Mouse (Mus musculus): ENCODE measurements around the gene Blnk.

Gene Blnk

DNA sequence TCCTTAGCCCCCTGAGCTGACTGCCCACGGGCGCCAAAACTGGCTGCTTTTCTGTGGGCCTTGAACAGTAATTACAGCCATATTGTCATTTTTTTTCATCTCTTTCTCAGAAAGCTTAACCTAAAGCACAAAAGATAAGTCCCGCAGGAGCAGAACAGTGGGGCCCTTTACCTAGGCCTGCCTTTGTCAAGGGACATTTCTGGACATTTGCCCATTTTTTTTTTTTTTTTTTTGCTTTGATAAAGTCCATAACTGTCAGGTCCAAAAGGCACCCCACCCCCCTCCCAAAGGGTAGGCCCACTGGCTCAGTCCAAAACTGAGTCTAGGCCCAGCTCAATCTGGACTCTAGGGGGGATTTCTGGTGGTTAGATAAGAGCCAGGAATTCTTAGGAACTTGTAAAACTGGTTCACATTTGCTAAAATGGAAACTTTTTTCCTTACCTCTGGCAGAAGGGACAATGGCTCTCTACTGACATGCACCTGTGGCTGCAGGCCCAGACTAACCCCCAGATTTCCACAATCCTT is 29.9 kb downstream of the Blnk start:
- no peak for DNase-seq (ENCODE audit: low spot score)

DNA sequence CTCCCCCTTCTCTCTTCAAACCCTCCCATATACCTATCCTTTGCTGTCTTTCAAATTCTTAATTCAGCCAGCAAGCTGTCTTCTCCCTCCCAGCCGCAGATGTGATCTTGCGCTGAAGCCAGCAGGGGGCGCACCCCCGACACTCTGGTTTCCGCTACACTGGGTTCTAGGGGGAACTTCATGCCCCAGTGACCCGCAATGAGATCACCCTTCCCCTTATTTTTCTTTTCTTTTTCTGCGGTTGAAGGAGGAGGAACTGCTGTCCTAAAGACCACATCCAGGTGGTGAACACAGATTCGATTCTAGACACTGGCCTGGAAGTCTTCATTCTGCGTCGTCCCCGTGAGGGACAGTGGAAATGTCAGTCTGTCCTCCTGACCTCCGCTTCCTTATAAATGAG is 31.3 kb downstream of the Blnk start:
- DNase-seq (ENCODE audit: low spot score) = peak; percentile 62

DNA sequence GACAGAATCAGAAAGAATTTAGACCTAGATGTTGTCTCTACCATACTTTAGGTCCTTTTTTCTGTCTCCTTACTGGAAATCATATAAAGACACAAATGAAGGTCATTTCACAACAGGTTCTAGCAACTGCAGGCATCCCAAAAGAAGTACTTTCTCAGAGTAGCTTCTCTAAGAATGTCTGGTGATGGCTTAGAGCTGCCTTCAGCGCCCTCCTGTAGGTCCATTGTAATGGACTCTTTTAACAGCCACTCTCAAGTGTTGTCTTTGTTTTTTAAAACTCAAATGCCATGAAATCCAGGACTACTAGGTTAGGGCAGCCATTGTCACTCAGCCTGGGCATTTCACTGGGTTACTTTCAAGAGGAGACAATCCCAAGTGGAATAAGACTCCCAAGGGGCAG is 35.4 kb downstream of the Blnk start:
- DNase-seq (ENCODE audit: low spot score) = no peak

DNA sequence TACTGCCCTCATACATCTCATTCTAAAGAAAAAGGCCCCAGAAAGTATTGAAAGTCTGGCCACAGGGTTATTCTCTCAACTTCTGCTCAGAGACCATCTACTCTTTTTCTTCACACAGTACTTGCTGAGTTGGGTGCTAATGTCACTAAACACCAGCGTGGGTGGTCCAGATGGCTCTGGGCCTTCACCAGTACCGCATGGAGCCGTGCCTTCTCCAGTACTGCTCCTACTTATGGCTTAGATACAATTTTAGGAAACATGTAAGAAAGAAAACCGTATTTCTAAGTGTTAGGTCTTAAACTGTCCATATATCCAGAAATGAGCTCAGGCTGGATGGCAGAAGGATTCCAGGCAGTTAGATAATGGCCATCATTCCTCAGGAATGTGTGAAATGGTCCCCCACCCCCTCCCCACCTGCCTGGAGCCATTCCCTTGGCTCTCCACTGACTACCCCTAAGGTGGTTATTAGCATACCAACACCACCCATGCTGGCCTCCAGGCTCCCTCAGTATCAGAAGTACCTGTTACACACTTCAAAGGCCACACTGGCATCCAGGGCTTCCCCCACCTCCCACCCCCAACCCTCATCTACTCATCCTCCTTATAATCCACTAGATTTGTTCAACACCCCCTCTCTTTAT is 47.3 kb downstream of the Blnk start:
- DNase-seq (ENCODE audit: low spot score) = no peak

DNA sequence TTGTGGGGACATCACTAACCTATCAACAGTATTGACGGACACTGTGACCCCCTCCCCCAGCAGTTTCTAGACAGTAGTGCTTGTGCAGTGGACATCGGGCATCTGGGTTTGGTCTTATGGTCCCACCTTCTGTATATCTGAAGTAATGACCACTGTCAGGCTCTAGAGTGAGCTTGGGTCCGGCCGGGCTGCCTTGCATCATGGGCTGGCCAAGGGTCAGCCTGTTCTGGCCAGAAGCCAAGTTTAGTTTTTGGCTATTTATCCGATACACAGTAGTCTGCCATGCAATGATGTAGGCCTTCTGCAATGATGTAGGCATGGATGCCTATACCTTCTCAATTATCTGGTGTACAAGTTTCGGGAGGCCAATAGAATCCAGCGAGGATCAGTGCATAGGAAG is 50.8 kb downstream of the Blnk start:
- DNase-seq (ENCODE audit: low spot score) = no peak

DNA sequence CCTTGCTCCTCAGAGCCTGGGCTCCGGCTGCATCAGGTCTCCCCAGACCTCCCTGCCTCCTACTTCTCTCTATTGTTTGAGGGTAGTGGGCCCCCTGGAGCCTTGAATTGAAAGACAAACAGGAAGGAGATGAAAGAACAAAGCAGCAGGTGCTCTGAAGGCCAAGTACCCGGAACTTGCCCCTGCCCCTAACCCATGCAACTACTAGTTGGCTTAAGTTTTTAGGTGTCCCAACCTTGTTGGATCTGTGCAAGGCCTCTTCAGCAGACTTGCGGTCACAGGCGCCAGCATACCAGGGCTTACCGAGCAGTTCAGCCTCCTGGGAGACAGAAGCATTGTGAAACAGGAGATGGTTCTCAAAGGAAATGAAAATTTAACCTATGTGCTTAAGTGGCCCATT is 58.3 kb downstream of the Blnk start:
- no peak for DNase-seq (ENCODE audit: low spot score)

DNA sequence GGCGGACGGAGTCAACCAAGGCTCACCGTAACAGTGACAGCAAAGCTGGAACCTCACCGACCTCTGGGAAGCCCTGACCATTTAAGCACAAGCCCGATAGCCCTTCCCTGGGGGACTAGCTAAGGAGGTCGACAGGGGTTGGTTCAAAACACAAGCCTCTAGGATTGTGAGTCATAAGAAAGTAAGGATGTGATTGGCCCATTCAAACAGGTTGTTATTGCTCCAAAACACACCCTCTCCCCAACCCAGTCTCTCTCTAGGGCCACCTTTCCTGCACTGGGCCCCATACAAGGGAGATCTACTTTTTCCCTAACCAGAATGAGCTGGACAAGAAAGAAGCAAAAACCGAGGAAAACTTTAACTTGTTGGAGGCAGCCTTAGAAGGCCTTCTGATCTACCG is 59.0 kb downstream of the Blnk start:
- no peak for DNase-seq (ENCODE audit: low spot score)

DNA sequence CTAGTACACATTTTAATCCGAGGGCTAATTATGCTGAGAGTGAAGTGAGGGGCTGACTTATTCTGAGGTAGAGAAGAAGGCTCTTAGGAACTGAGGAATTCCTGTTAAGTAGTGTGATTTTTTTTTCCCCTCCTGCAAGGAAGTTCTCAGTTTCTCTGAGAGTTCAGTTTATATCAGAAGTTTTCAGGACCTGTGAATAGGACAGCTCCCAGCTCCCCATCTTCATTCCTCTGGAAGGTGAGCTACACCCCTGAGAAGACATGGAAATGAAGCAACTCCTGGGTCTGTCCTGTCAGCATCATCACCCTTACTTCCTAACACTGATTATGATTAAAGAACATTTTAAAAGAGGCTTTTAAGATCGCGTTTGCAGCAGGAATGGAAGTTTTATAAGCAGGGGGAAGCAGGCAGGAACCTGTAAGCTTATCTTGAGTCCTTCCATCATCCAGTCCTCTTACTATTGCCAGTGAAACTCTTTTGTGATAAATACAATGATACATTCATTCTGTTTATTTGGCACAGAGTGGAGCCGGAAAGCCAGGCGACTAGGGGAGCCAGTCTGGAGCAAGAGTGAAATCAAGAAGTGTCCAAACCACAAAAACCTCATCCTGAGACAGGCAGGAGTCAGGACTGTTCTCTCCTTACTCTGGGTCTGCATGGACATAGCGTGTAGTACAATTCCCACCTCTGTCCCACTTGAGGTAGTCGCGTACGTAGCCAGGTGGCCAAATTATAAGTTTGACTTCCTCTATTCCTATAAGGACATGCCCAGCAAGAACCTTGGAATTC is 62.6 kb downstream of the Blnk start:
- DNase-seq (ENCODE audit: low spot score) = no peak

DNA sequence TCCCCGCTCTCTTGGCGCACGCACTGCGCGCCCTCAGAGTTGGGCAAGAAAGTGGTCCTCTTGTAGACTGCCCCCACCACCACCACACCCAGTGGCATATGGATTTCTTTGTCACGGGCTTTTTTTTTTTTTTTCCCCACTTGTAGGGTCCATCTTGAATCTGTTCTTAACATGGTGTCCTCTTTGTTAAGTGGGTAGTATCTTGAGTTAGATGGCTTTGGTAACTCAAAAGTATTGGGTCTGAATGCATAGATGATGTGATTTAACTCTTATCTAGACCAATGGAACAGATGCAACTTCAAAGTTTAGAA is 99.0 kb downstream of the Blnk start:
- DNase-seq (ENCODE audit: low spot score) = no peak

DNA sequence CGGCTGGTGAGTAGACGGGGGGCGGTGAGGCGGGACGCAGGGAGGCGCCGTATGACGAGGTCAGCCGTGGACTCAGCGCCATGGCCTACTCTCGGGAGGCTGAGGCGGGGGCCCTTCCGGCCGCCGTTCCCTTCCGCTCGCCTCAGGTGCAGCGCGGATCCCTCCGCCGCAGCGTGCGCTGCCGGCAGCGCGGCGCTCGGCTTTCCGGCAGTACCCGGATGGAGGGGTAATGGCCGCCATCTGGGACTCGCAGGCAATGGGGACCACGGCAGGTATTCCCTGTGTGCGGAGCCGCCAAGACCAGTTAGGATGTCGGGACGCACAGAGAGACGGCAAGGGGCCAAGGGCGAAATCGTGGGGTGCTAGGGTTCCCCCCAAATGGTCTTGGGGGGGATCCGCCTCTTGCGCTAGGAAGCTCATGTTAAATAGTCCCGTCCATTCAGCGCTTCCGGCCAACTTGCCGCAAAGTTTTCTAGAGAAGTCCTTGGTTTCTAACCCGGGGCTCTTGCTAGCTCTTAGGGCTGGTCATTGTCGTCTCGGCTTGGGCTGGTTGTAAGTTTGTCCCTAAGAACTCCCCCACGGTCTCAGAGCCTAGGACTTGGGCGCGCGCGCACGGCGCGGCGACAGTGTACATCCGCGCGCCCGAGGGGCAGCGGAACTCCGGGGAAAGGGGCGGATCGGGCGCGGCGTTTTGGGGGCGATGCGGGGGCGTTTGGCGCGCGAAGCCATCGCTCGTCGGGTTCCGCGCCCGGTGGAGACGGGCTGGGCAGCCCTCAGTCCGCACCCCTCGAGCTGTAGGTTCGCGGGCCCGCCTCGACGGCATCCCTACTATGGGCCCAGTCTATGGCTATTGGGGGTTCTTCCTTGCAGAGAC is 99.6 kb downstream of the Blnk start, which contains the start of gene Zfp518a:
Zfp518a (plus strand) TSS at position 187 of the 874 bp plus-strand sequence.
- DNase-seq (ENCODE audit: low spot score) = peak; percentile 87

DNA sequence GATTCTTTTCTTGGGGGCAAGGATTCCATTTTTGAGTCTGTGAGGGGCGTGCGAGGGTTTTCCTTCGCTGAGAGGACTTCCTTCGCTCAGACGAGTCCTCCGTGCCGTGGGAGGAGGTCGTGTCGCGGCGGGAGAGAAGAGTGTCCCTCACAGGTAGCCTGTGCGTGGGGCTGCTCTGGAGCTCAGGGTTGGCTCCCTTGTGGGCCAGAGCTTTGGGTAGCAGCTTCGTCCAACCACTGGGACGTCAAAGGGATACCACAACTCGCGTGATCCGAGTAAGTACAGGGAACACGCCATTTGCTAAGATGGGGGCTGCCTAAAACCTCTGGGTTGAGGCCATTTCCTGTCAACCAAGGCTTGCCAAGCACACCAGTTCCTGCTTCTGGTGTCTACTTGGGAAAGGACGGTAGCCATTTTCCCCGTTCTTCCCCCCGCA is 100.2 kb downstream of the Blnk start:
- no peak for DNase-seq (ENCODE audit: low spot score)

DNA sequence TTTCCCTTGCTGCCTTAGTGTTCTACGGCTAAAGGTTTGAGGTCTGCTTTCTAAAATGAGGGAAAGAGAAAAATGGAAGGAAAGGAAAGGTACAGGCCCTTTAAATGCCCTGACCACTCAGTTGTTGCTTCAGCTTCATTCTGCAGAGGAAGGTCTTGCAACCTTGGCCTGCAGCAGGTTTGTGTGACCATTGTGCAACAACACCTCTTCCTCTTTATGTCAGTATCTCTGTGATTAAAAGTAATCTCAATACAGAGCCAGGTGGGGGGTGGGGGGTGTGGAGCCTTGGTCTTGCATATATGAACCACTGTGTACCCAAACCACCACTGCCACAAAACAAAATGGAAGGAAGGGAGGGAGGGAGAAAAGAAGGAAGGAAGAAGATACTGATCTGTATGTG is 105.4 kb downstream of the Blnk start:
- DNase-seq (ENCODE audit: low spot score) = no peak

DNA sequence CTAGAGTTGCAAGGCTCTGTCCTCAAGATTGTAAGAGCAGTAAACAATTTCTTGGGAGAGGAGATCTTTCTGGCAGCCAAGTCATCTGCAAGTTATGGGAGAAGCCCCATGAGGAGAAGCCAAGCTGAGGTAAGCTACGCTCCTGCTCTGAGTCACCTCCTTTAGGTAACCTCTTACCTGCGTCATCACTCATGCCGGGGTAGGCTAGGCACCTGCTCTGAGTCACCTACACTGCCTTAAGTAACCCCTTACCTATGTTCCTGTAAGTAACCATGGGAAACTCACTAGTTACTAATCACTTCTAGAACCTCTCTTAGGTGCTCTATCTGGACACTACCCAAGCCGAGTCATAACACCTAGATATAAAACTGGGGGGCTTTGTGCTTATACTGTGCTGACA is 112.6 kb downstream of the Blnk start:
- DNase-seq (ENCODE audit: low spot score) = no peak
